Mouse (Mus musculus) myocyte (in vitro differentiated cells): ENCODE measurements around the gene Med16.

Experiments
- E2F4 ChIP-seq: IDR thresholded peaks from one replicate; pipeline ENCODE4 v1.6.1; 2011; ENCODE audit warnings: mild to moderate bottlenecking, control low read depth, moderate library complexity; ENCODE audit not compliant: insufficient read depth
- TCF12 ChIP-seq: IDR thresholded peaks from one replicate; pipeline ENCODE4 v1.6.1; 2011; ENCODE audit warnings: mild to moderate bottlenecking, control low read depth; ENCODE audit not compliant: poor library complexity, insufficient read depth, severe bottlenecking
- TCF3 ChIP-seq: IDR thresholded peaks from one replicate; pipeline ENCODE4 v1.6.1; 2011; ENCODE audit warnings: low read depth, control low read depth; ENCODE audit not compliant: insufficient read length

GRCm38 (mm10) chr10:79857894-79858293 lies 50.8 kb downstream of the Med16 start:
- TF ChIP-seq TCF3, result no peak
- TF ChIP-seq E2F4, result no peak
- no peak for TF ChIP-seq TCF12
